Mouse (Mus musculus): ENCODE data around the gene Pop7. TPM values are rescaled to one million over a fixed set of nuclear protein-coding genes. Genes with fewer than 3 reads are reported as not detected.

The Pop7 gene
- 54.3 and 58.4 TPM in 2 replicates for polyA plus RNA-seq (2014; fragmentation: Nextera tagmentation; extraction: Ambion mirVana)

- Histone ChIP-seq H3K36me3 (ENCODE audit: insufficient read depth) (peaks cover 12% of the 10 kb centered on the region), H3K4me1 (ENCODE audit: insufficient read depth) (peaks cover 5% of the 10 kb centered on the region; the same call in 1 of the 2 replicates), H3K9ac (peak within 1 kb of the TSS; percentile 77), H3K27ac (ENCODE audit: low read depth) (peak within 1 kb of the TSS; percentile 93), H3K4me2 (peak within 1 kb of the TSS; percentile 88), H3K9me3 (ENCODE audit: low read depth, low read length) (no peaks in the 10 kb centered on the region), H3K4me3 (ENCODE audit: low read depth, low read length) (peak within 1 kb of the TSS; percentile 48), H3K27me3 (ENCODE audit: insufficient read depth, low read length) (no peaks in the 10 kb centered on the region)
- DNase-seq (peak; percentile 100), ATAC-seq (ENCODE audit: insufficient read depth) (peak; percentile 92)
- peak; percentile 83 for TF ChIP-seq CTCF (IDR thresholded peaks at IDR 0.05; ENCODE audit: low read depth)
- 2% methylated on average over 64 of the region's 64 CpGs for WGBS
Measured at GRCm38 (mm10) chr5:137501709-137502666, at the start of gene Pop7. Pop7 (minus strand) TSS chr5:137502518.

- no peaks in the 10 kb centered on the region for H3K4me1 ChIP-seq (ENCODE audit: insufficient read depth)
- no peak overlapping the region for H3K9ac ChIP-seq
- 64% methylated on average over 5 of the region's 5 CpGs for WGBS
- no peak for DNase-seq
- no peak overlapping the region for H3K4me3 ChIP-seq (ENCODE audit: low read depth, low read length)
- no peak overlapping the region for H3K4me2 ChIP-seq
- no peak overlapping the region for H3K27ac ChIP-seq (ENCODE audit: low read depth)
- H3K9me3 ChIP-seq (ENCODE audit: low read depth, low read length): no peaks in the 10 kb centered on the region
- peak; percentile 38; the same call in 1 of the 2 replicates for TF ChIP-seq CTCF (IDR thresholded peaks at IDR 0.05; ENCODE audit: low read depth)
- no peak for ATAC-seq (ENCODE audit: insufficient read depth)
- H3K36me3 ChIP-seq (ENCODE audit: insufficient read depth): no peaks in the 10 kb centered on the region
- peaks cover 16% of the 10 kb centered on the region for H3K27me3 ChIP-seq (ENCODE audit: insufficient read depth, low read length)
Measured at GRCm38 (mm10) chr5:137551119-137551518, 48.8 kb upstream of the Pop7 start.

- ATAC-seq (ENCODE audit: insufficient read depth): no peak
- Histone ChIP-seq H3K4me3 (ENCODE audit: low read depth, low read length) (no peak overlapping the region), H3K9ac (no peak overlapping the region), H3K36me3 (ENCODE audit: insufficient read depth) (no peaks in the 10 kb centered on the region), H3K4me1 (ENCODE audit: insufficient read depth) (no peaks in the 10 kb centered on the region), H3K27ac (ENCODE audit: low read depth) (no peak overlapping the region), H3K4me2 (no peak overlapping the region), H3K27me3 (ENCODE audit: insufficient read depth, low read length) (peaks cover 12% of the 10 kb centered on the region), H3K9me3 (ENCODE audit: low read depth, low read length) (no peaks in the 10 kb centered on the region)
- 63% methylated on average over 2 of the region's 2 CpGs for WGBS
- TF ChIP-seq CTCF (IDR thresholded peaks at IDR 0.05; ENCODE audit: low read depth): no peak
- no peak for DNase-seq
Measured at GRCm38 (mm10) chr5:137549840-137550239, 47.5 kb upstream of the Pop7 start.

DNA sequence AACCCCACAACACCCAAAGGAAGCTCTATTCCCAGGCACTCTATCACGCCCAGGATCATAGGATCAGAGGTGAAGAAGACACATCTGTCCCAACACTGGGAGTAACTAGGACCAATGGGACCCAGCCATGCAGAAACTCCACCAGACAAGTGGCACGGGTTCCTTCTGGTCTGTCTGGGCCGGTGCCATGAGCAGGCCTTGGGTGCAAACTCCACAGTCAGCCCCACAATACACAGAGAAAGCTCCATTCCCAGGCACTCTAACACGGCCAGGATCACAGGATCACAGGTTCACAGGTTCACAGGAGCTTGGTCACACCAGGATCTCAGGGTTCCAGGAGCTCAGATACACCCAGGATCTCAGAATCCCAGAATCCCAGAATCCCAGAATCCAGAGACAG, 43.3 kb upstream of the Pop7 start:
- ATAC-seq (ENCODE audit: insufficient read depth) (no peak), DNase-seq (no peak)
- 65% methylated on average over 4 of the region's 4 CpGs for WGBS

DNA sequence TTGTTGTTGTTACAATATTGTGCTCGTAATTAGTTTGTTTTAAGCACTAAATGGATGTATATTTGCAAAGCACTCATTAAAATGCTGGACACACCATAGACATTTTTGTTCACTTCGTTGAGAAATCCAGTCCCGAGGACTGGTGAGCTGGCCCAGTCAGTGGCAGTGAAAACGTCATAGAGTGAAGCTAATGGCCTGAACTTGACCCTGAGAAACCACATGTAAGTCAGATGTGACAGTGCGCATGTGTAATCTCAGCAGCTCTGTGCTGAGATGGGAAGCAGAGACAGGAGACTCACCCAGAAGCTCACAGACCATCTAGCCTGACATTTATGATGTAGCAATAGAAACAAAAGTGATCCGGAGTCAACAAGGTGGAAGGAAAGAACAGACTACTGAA, 42.6 kb upstream of the Pop7 start:
- ATAC-seq (ENCODE audit: insufficient read depth): no peak
- Histone ChIP-seq H3K4me1 (ENCODE audit: insufficient read depth) (no peaks in the 10 kb centered on the region), H3K27ac (ENCODE audit: low read depth) (no peak overlapping the region), H3K4me3 (ENCODE audit: low read depth, low read length) (no peak overlapping the region), H3K27me3 (ENCODE audit: insufficient read depth, low read length) (no peaks in the 10 kb centered on the region), H3K36me3 (ENCODE audit: insufficient read depth) (no peaks in the 10 kb centered on the region), H3K9me3 (ENCODE audit: low read depth, low read length) (no peaks in the 10 kb centered on the region), H3K4me2 (no peak overlapping the region), H3K9ac (no peak overlapping the region)
- DNase-seq: no peak
- TF ChIP-seq CTCF (IDR thresholded peaks at IDR 0.05; ENCODE audit: low read depth): no peak
- WGBS: 60% methylated on average over 6 of the region's 6 CpGs

More for the DNA sequence above, 43.3 kb upstream of the Pop7 start:
- Histone ChIP-seq H3K4me3 (ENCODE audit: low read depth, low read length) (no peak overlapping the region), H3K4me1 (ENCODE audit: insufficient read depth) (no peaks in the 10 kb centered on the region), H3K36me3 (ENCODE audit: insufficient read depth) (no peaks in the 10 kb centered on the region), H3K4me2 (no peak overlapping the region), H3K27me3 (ENCODE audit: insufficient read depth, low read length) (no peaks in the 10 kb centered on the region), H3K27ac (ENCODE audit: low read depth) (no peak overlapping the region), H3K9ac (no peak overlapping the region), H3K9me3 (ENCODE audit: low read depth, low read length) (no peaks in the 10 kb centered on the region)
- TF ChIP-seq CTCF (IDR thresholded peaks at IDR 0.05; ENCODE audit: low read depth): no peak

GRCm38 (mm10) chr5:137541768-137542540, 39.6 kb upstream of the Pop7 start:
- no peak overlapping the region for H3K4me3 ChIP-seq (ENCODE audit: low read depth, low read length)
- no peak for DNase-seq
- WGBS: 63% methylated on average over 5 of the region's 5 CpGs

GRCm38 (mm10) chr5:137540991-137541390, 38.7 kb upstream of the Pop7 start:
- Histone ChIP-seq H3K9me3 (ENCODE audit: low read depth, low read length) (no peaks in the 10 kb centered on the region), H3K36me3 (ENCODE audit: insufficient read depth) (no peaks in the 10 kb centered on the region), H3K4me1 (ENCODE audit: insufficient read depth) (no peaks in the 10 kb centered on the region), H3K9ac (no peak overlapping the region), H3K27me3 (ENCODE audit: insufficient read depth, low read length) (no peaks in the 10 kb centered on the region), H3K4me3 (ENCODE audit: low read depth, low read length) (no peak overlapping the region), H3K4me2 (no peak overlapping the region), H3K27ac (ENCODE audit: low read depth) (no peak overlapping the region)
- TF ChIP-seq CTCF (IDR thresholded peaks at IDR 0.05; ENCODE audit: low read depth): no peak
- WGBS: 67% methylated on average over 6 of the region's 6 CpGs
- no peak for ATAC-seq (ENCODE audit: insufficient read depth)
- no peak for DNase-seq

More at GRCm38 (mm10) chr5:137541768-137542540, 39.6 kb upstream of the Pop7 start:
- H3K9ac ChIP-seq: no peak overlapping the region
- TF ChIP-seq CTCF (IDR thresholded peaks at IDR 0.05; ENCODE audit: low read depth): no peak
- H3K4me1 ChIP-seq (ENCODE audit: insufficient read depth): no peaks in the 10 kb centered on the region
- H3K36me3 ChIP-seq (ENCODE audit: insufficient read depth): no peaks in the 10 kb centered on the region
- H3K27me3 ChIP-seq (ENCODE audit: insufficient read depth, low read length): no peaks in the 10 kb centered on the region
- no peak overlapping the region for H3K27ac ChIP-seq (ENCODE audit: low read depth)
- no peaks in the 10 kb centered on the region for H3K9me3 ChIP-seq (ENCODE audit: low read depth, low read length)
- no peak overlapping the region for H3K4me2 ChIP-seq
- no peak for ATAC-seq (ENCODE audit: insufficient read depth)

Data from lung, embryonic 14.5 days (tissue).